Mouse (Mus musculus): ENCODE measurements around the gene Slc29a3. TPM values are rescaled to one million over a fixed set of nuclear protein-coding genes. Genes with fewer than 3 reads are reported as not detected.
A peak's percentile ranks its signal among the peaks of the same experiment; 100 is the strongest.

The Slc29a3 gene
- polyA plus RNA-seq, 1 experiment, result 43.5 TPM

- TF ChIP-seq CTCF (conservative IDR thresholded peaks at IDR 0.05; ENCODE audit: insufficient read depth, insufficient read length, low read depth, low read length), result no peak
- TF ChIP-seq POLR2A (IDR thresholded peaks at IDR 0.05; ENCODE audit: low read depth, low read length), result no peak
- H3K4me1 ChIP-seq (ENCODE audit: control insufficient read depth, insufficient read depth, low read length), result 0 out of 2 replicates have a peak, but pooled peaks cover 7% of the 10 kb centered on the region
- no peaks in the 10 kb centered on the region for H3K36me3 ChIP-seq (ENCODE audit: control insufficient read depth, insufficient read depth, low read length)
- no peak overlapping the region for H3K27ac ChIP-seq (ENCODE audit: insufficient read depth, low read depth, low read length)
- DNase-seq, result no peak
- H3K27me3 ChIP-seq (replicated peaks; ENCODE audit: control insufficient read depth, insufficient read depth, low read length), result no peaks in the 10 kb centered on the region
- 80% methylated on average over 7 of the region's 7 CpGs for WGBS
- no peak overlapping the region for H3K4me3 ChIP-seq (ENCODE audit: insufficient read depth, low read depth, low read length)
These were observed 43.9 kb upstream of the Slc29a3 start for GRCm38 (mm10) chr10:60796474-60796873.

GRCm38 (mm10) chr10:60796028-60796427 is 43.4 kb upstream of the Slc29a3 start:
- Histone ChIP-seq H3K4me3 (ENCODE audit: insufficient read depth, low read depth, low read length) (no peak overlapping the region), H3K27me3 (replicated peaks; ENCODE audit: control insufficient read depth, insufficient read depth, low read length) (no peaks in the 10 kb centered on the region), H3K4me1 (ENCODE audit: control insufficient read depth, insufficient read depth, low read length) (0 out of 2 replicates have a peak, but pooled peaks cover 7% of the 10 kb centered on the region), H3K36me3 (ENCODE audit: control insufficient read depth, insufficient read depth, low read length) (no peaks in the 10 kb centered on the region), H3K27ac (ENCODE audit: insufficient read depth, low read depth, low read length) (no peak overlapping the region)
- no peak for TF ChIP-seq CTCF (conservative IDR thresholded peaks at IDR 0.05; ENCODE audit: insufficient read depth, insufficient read length, low read depth, low read length)
- TF ChIP-seq POLR2A (IDR thresholded peaks at IDR 0.05; ENCODE audit: low read depth, low read length), result no peak
- WGBS, result 81% methylated on average over 5 of the region's 5 CpGs
- DNase-seq, result no peak

GRCm38 (mm10) chr10:60794792-60795191 is 42.2 kb upstream of the Slc29a3 start:
- no peaks in the 10 kb centered on the region for H3K36me3 ChIP-seq (ENCODE audit: control insufficient read depth, insufficient read depth, low read length)
- no peaks in the 10 kb centered on the region for H3K27me3 ChIP-seq (replicated peaks; ENCODE audit: control insufficient read depth, insufficient read depth, low read length)
- 65% methylated on average over 8 of the region's 8 CpGs for whole genome bisulfite sequencing
- H3K4me1 ChIP-seq (ENCODE audit: control insufficient read depth, insufficient read depth, low read length), result 0 out of 2 replicates have a peak, but pooled peaks cover 7% of the 10 kb centered on the region
- no peak for TF ChIP-seq CTCF (conservative IDR thresholded peaks at IDR 0.05; ENCODE audit: insufficient read depth, insufficient read length, low read depth, low read length)
- no peak for TF ChIP-seq POLR2A (IDR thresholded peaks at IDR 0.05; ENCODE audit: low read depth, low read length)
- no peak overlapping the region for H3K27ac ChIP-seq (ENCODE audit: insufficient read depth, low read depth, low read length)
- no peak for DNase-seq
- no peak overlapping the region for H3K4me3 ChIP-seq (ENCODE audit: insufficient read depth, low read depth, low read length)

GRCm38 (mm10) chr10:60794374-60794773 is 41.8 kb upstream of the Slc29a3 start:
- 74% methylated on average over 11 of the region's 11 CpGs for WGBS
- Histone ChIP-seq H3K4me1 (ENCODE audit: control insufficient read depth, insufficient read depth, low read length) (0 out of 2 replicates have a peak, but pooled peaks cover 4% of the 10 kb centered on the region), H3K36me3 (ENCODE audit: control insufficient read depth, insufficient read depth, low read length) (no peaks in the 10 kb centered on the region), H3K27ac (ENCODE audit: insufficient read depth, low read depth, low read length) (no peak overlapping the region), H3K4me3 (ENCODE audit: insufficient read depth, low read depth, low read length) (no peak overlapping the region), H3K27me3 (replicated peaks; ENCODE audit: control insufficient read depth, insufficient read depth, low read length) (no peaks in the 10 kb centered on the region)
- no peak for DNase-seq
- no peak for TF ChIP-seq POLR2A (IDR thresholded peaks at IDR 0.05; ENCODE audit: low read depth, low read length)

- Histone ChIP-seq H3K36me3 (ENCODE audit: control insufficient read depth, insufficient read depth, low read length) (no peaks in the 10 kb centered on the region), H3K27me3 (replicated peaks; ENCODE audit: control insufficient read depth, insufficient read depth, low read length) (no peaks in the 10 kb centered on the region), H3K4me1 (ENCODE audit: control insufficient read depth, insufficient read depth, low read length) (0 out of 2 replicates have a peak, but pooled peaks cover 2% of the 10 kb centered on the region), H3K4me3 (ENCODE audit: insufficient read depth, low read depth, low read length) (no peak overlapping the region), H3K27ac (ENCODE audit: insufficient read depth, low read depth, low read length) (peak overlapping the region; percentile 11; the same call in 1 of the 2 replicates)
- TF ChIP-seq CTCF (conservative IDR thresholded peaks at IDR 0.05; ENCODE audit: insufficient read depth, insufficient read length, low read depth, low read length) (no peak), POLR2A (IDR thresholded peaks at IDR 0.05; ENCODE audit: low read depth, low read length) (no peak)
- DNase-seq, result peak; percentile 83
- 39% methylated on average over 11 of the region's 11 CpGs for WGBS
These were observed 40.2 kb upstream of the Slc29a3 start for GRCm38 (mm10) chr10:60792841-60793240.

GRCm38 (mm10) chr10:60792365-60792764 is 39.8 kb upstream of the Slc29a3 start:
- H3K4me3 ChIP-seq (ENCODE audit: insufficient read depth, low read depth, low read length), result no peak overlapping the region
- no peaks in the 10 kb centered on the region for H3K36me3 ChIP-seq (ENCODE audit: control insufficient read depth, insufficient read depth, low read length)
- H3K4me1 ChIP-seq (ENCODE audit: control insufficient read depth, insufficient read depth, low read length), result 0 out of 2 replicates have a peak, but pooled peaks cover 2% of the 10 kb centered on the region
- WGBS, result 36% methylated on average over 10 of the region's 10 CpGs
- DNase-seq, result peak; percentile 29
- peak overlapping the region; percentile 0; the same call in 1 of the 2 replicates for H3K27ac ChIP-seq (ENCODE audit: insufficient read depth, low read depth, low read length)
- TF ChIP-seq POLR2A (IDR thresholded peaks at IDR 0.05; ENCODE audit: low read depth, low read length) (no peak), CTCF (conservative IDR thresholded peaks at IDR 0.05; ENCODE audit: insufficient read depth, insufficient read length, low read depth, low read length) (no peak)
- H3K27me3 ChIP-seq (replicated peaks; ENCODE audit: control insufficient read depth, insufficient read depth, low read length), result no peaks in the 10 kb centered on the region

GRCm38 (mm10) chr10:60790912-60791311 is 38.3 kb upstream of the Slc29a3 start:
- Histone ChIP-seq H3K36me3 (ENCODE audit: control insufficient read depth, insufficient read depth, low read length) (no peaks in the 10 kb centered on the region), H3K27me3 (replicated peaks; ENCODE audit: control insufficient read depth, insufficient read depth, low read length) (no peaks in the 10 kb centered on the region), H3K4me3 (ENCODE audit: insufficient read depth, low read depth, low read length) (no peak overlapping the region), H3K27ac (ENCODE audit: insufficient read depth, low read depth, low read length) (no peak overlapping the region), H3K4me1 (ENCODE audit: control insufficient read depth, insufficient read depth, low read length) (0 out of 2 replicates have a peak, but pooled peaks cover 2% of the 10 kb centered on the region)
- TF ChIP-seq CTCF (conservative IDR thresholded peaks at IDR 0.05; ENCODE audit: insufficient read depth, insufficient read length, low read depth, low read length), result no peak
- 86% methylated on average over 6 of the region's 6 CpGs for WGBS
- no peak for DNase-seq
